Mouse (Mus musculus) lung, embryonic 15.5 days (tissue): ENCODE measurements around the gene Hps5. TPM values are rescaled to one million over a fixed set of nuclear protein-coding genes. Genes with fewer than 3 reads are reported as not detected.
A peak's percentile ranks its signal among the peaks of the same experiment; 100 is the strongest.
"Not testable (repeated sequence)": the region's sequence is repeated elsewhere in the genome, so short reads cannot be mapped to it uniquely, and the experiment has no call there.

Source experiments
- ATAC-seq: fragments of 200-750 bp; cut with Nextera tagmentation; 2 replicates; pipeline ENCODE4 v1.8.0; 2017; ENCODE audit warnings: moderate number of reproducible peaks, borderline replicate concordance; ENCODE audit not compliant: low FRiP score, low TSS enrichment; ENCODE audit errors: extremely low read depth
- H3K27ac ChIP-seq: fragments of 300-500 bp; sonication (generic); 2 replicates; pipeline ENCODE4 v1.5.1; 2015; ENCODE audit warnings: moderate library complexity, mild to moderate bottlenecking, inconsistent platforms
- H3K27me3 ChIP-seq: fragments of 300-500 bp; sonication (generic); 2 replicates; pipeline ENCODE4 v1.6.1; 2015; ENCODE audit warnings: inconsistent platforms
- H3K36me3 ChIP-seq: fragments of 300-500 bp; sonication (generic); 2 replicates; pipeline ENCODE4 v1.6.1; 2015; ENCODE audit warnings: inconsistent platforms
- H3K4me1 ChIP-seq: fragments of 300-500 bp; sonication (generic); 2 replicates; pipeline ENCODE4 v1.6.1; 2015; ENCODE audit warnings: inconsistent platforms
- H3K4me2 ChIP-seq: fragments of 300-500 bp; sonication (generic); 2 replicates; pipeline ENCODE4 v1.6.1; 2015; ENCODE audit warnings: inconsistent platforms, mild to moderate bottlenecking, moderate library complexity
- H3K4me3 ChIP-seq: fragments of 300-500 bp; sonication (generic); 2 replicates; pipeline ENCODE4 v1.5.1; 2015; ENCODE audit warnings: mild to moderate bottlenecking, inconsistent platforms
- H3K9ac ChIP-seq: fragments of 300-500 bp; sonication (generic); 2 replicates; pipeline ENCODE4 v1.6.1; 2015; ENCODE audit warnings: inconsistent platforms
- H3K9me3 ChIP-seq: fragments of 300-500 bp; sonication (generic); 2 replicates; pipeline ENCODE4 v1.6.1; 2016; ENCODE audit warnings: inconsistent platforms
- WGBS: fragments of 180-500 bp; shearing (Covaris S2); methylation state at CpG from one replicate; pipeline ENCODE4 v1.1.7; 2015; 5-methylcytosine and 5-hydroxymethylcytosine counted together
- polyA plus RNA-seq: library from polyadenylated mRNA; unstranded; fragments of >200 nt; fragmentation: Nextera tagmentation; extraction: Ambion mirVana; gene quantifications from 2 replicates; pipeline ENCODE4 v1.2.1, GENCODE M21; 2015

Gene Hps5
- polyA plus RNA-seq, 1 experiment from 2014 or later = 21.3 TPM

GRCm38 (mm10) chr7:46836357-46836756 lies 40.5 kb upstream of the Hps5 start:
- no peak overlapping the region for H3K4me2 ChIP-seq
- no peaks in the 10 kb centered on the region for H3K36me3 ChIP-seq
- H3K4me1 ChIP-seq = peaks cover 64% of the 10 kb centered on the region
- no peak overlapping the region for H3K27ac ChIP-seq
- no peak for ATAC-seq
- no peaks in the 10 kb centered on the region for H3K9me3 ChIP-seq
- H3K9ac ChIP-seq = no peak overlapping the region
- whole genome bisulfite sequencing = 67% methylated on average over 5 of the region's 5 CpGs
- H3K4me3 ChIP-seq = no peak overlapping the region
- H3K27me3 ChIP-seq = no peaks in the 10 kb centered on the region

GRCm38 (mm10) chr7:46834994-46835610 lies 39.2 kb upstream of the Hps5 start:
- Histone ChIP-seq H3K9ac (no peak overlapping the region), H3K4me3 (no peak overlapping the region), H3K27ac (no peak overlapping the region), H3K9me3 (no peaks in the 10 kb centered on the region), H3K27me3 (no peaks in the 10 kb centered on the region), H3K36me3 (no peaks in the 10 kb centered on the region), H3K4me1 (peaks cover 61% of the 10 kb centered on the region), H3K4me2 (no peak overlapping the region)
- 47% methylated on average over 11 of the region's 14 CpGs for WGBS
- no peak for ATAC-seq

- Histone ChIP-seq H3K27me3 (no peaks in the 10 kb centered on the region), H3K27ac (no peak overlapping the region), H3K4me2 (no peak overlapping the region), H3K4me3 (no peak overlapping the region), H3K9ac (no peak overlapping the region), H3K36me3 (no peaks in the 10 kb centered on the region), H3K9me3 (no peaks in the 10 kb centered on the region), H3K4me1 (peaks cover 48% of the 10 kb centered on the region)
- ATAC-seq = no peak
- WGBS = 76% methylated on average over 7 of the region's 7 CpGs
These were observed 37.9 kb upstream of the Hps5 start for GRCm38 (mm10) chr7:46833670-46834255.

DNA sequence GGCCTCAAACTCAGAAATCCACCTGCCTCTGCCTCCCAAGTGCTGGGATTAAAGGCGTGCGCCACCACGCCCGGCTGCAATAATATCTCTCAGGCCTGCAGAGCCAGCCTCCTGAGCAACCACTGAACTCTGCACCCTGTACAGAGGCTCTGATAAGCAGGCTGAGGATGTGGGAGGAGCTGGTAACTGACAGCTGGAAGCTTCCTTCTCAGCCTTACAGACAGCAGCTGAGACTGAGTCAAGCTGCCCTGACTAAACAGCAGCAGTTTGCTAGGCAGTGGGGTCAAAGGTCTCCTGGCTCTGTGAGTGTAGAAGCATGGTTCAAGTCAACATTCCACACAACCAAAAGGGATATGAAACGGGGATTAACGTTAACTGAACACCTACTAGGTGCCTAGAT lies 37.4 kb upstream of the Hps5 start:
- Histone ChIP-seq H3K4me2 (no peak overlapping the region), H3K36me3 (no peaks in the 10 kb centered on the region), H3K27ac (no peak overlapping the region), H3K4me3 (no peak overlapping the region), H3K4me1 (peaks cover 43% of the 10 kb centered on the region), H3K9ac (no peak overlapping the region), H3K9me3 (no peaks in the 10 kb centered on the region), H3K27me3 (no peaks in the 10 kb centered on the region)
- 33% methylated on average over 6 of the region's 6 CpGs for WGBS
- ATAC-seq = peak; percentile 83

- not testable (repeated sequence) for H3K36me3 ChIP-seq, ATAC-seq, H3K27me3 ChIP-seq, H3K4me3 ChIP-seq, H3K4me2 ChIP-seq, H3K9ac ChIP-seq, H3K9me3 ChIP-seq, H3K27ac ChIP-seq
- 89% methylated on average over 11 of the region's 11 CpGs for WGBS
- peaks cover 33% of the 10 kb centered on the region for H3K4me1 ChIP-seq
These were observed 36.4 kb upstream of the Hps5 start for GRCm38 (mm10) chr7:46832112-46832810.

- H3K9ac ChIP-seq = no peak overlapping the region
- H3K36me3 ChIP-seq = no peaks in the 10 kb centered on the region
- H3K4me1 ChIP-seq = peaks cover 33% of the 10 kb centered on the region
- no peaks in the 10 kb centered on the region for H3K9me3 ChIP-seq
- H3K27ac ChIP-seq = peak overlapping the region; percentile 68
- WGBS = 67% methylated on average over 8 of the region's 8 CpGs
- no peak overlapping the region for H3K4me2 ChIP-seq
- ATAC-seq = no peak
- no peaks in the 10 kb centered on the region for H3K27me3 ChIP-seq
- no peak overlapping the region for H3K4me3 ChIP-seq
These were observed 35.8 kb upstream of the Hps5 start for GRCm38 (mm10) chr7:46831693-46832092.

DNA sequence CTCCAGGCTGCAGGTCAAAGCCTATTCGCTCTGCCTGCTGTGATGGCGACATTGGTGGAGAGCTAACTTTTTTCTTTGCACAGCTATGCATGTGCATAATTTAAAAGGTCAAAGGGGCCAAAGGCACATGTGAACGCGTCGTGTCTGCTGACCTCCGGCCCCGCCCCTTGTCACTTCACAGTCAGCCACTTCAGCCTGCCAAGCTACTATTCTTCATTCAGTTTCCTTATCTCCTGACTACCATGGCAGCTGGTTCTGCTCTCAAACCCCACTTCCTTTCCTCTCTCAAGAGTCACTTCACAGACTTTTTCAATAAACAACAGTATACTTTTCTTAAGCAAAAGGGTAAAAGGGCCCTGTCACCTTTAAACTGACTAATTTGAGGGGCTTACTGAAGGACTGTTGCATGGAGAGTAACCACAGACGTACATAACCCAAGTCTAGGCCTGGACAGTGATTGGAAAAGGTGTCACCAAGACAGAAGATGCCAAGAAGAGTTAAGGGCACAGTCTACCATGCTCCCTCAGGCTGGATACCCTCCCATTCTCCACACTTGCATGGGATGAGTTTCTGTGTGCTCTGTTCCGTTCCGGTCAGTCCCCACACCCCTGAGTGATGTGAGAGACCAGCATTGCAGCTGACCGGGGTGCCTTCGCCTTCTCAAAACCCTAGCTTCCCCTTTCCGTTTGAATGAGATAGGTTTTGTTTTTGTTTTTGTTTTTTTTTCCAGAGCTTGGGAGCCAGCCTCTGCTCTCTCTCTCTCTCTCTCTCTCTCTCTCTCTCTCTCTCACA lies 35.1 kb upstream of the Hps5 start:
- peak; percentile 68; the same call in 1 of the 2 replicates for ATAC-seq
- H3K9ac ChIP-seq = no peak overlapping the region
- H3K4me1 ChIP-seq = peaks cover 33% of the 10 kb centered on the region
- H3K27ac ChIP-seq = peak overlapping the region; percentile 68
- no peaks in the 10 kb centered on the region for H3K36me3 ChIP-seq
- no peaks in the 10 kb centered on the region for H3K27me3 ChIP-seq
- no peaks in the 10 kb centered on the region for H3K9me3 ChIP-seq
- H3K4me3 ChIP-seq = no peak overlapping the region
- no peak overlapping the region for H3K4me2 ChIP-seq
- WGBS = 25% methylated on average over 13 of the region's 13 CpGs

- peaks cover 33% of the 10 kb centered on the region for H3K4me1 ChIP-seq
- 85% methylated on average over 12 of the region's 12 CpGs for WGBS
- H3K27ac ChIP-seq = no peak overlapping the region
- H3K4me2 ChIP-seq = no peak overlapping the region
- H3K9me3 ChIP-seq = no peaks in the 10 kb centered on the region
- H3K4me3 ChIP-seq = no peak overlapping the region
- H3K9ac ChIP-seq = no peak overlapping the region
- no peaks in the 10 kb centered on the region for H3K36me3 ChIP-seq
- no peak for ATAC-seq
- no peaks in the 10 kb centered on the region for H3K27me3 ChIP-seq
These were observed 34.0 kb upstream of the Hps5 start for GRCm38 (mm10) chr7:46829911-46830310.

- 80% methylated on average over 2 of the region's 2 CpGs for WGBS
- no peak for ATAC-seq
- H3K9me3 ChIP-seq = no peaks in the 10 kb centered on the region
- no peak overlapping the region for H3K4me2 ChIP-seq
- H3K27me3 ChIP-seq = no peaks in the 10 kb centered on the region
- peaks cover 13% of the 10 kb centered on the region for H3K36me3 ChIP-seq
- H3K9ac ChIP-seq = no peak overlapping the region
- H3K27ac ChIP-seq = 0 out of 2 replicates have a peak overlapping the region, but pooled peaks have one; percentile 7
- H3K4me1 ChIP-seq = peaks cover 22% of the 10 kb centered on the region
- no peak overlapping the region for H3K4me3 ChIP-seq
These were observed 31.9 kb upstream of the Hps5 start for GRCm38 (mm10) chr7:46827803-46828184.

- Histone ChIP-seq H3K4me1 (peaks cover 19% of the 10 kb centered on the region), H3K9me3 (no peaks in the 10 kb centered on the region), H3K9ac (no peak overlapping the region), H3K27ac (0 out of 2 replicates have a peak overlapping the region, but pooled peaks have one; percentile 7), H3K36me3 (peaks cover 18% of the 10 kb centered on the region), H3K4me3 (no peak overlapping the region), H3K4me2 (peak overlapping the region; percentile 4; the same call in 1 of the 2 replicates), H3K27me3 (no peaks in the 10 kb centered on the region)
- ATAC-seq = no peak
- WGBS = 45% methylated on average over 20 of the region's 20 CpGs
These were observed 31.4 kb upstream of the Hps5 start for GRCm38 (mm10) chr7:46827046-46827802.

DNA sequence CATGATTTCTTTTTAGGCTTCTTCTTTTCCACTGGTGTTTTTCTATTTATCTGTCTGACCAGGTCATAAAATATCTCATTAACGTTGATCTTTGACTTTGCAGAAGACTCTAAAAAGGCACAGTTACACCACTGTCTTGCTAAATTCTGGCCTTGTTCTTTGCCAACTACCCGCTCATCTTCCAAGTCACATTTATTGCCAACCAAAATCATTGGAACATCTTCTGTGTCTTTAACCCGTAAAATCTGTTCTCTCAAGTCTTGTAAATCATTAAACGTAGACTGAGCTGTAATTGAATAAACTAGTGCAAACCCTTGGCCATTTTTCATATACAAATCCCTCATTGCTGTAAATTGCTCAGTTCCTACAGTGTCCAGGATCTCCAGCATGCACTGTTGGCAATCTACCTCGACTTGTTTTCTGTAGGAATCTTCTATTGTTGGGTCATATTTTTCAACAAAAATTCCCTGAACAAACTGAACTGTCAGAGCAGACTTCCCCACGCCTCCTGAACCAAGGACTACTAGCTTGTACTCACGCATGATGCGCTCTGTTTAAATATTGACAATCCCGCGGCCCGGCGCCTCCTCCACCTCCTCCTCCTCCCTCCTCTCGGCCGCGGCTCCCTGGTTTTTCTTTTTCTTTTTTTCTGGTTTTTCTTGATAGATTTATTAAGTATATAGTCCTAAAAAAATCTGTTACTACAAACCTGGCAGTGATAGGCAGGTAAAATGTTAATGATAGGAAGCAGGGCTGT lies 25.2 kb upstream of the Hps5 start:
- not testable (repeated sequence) for H3K27ac ChIP-seq

More for the DNA sequence above, 25.2 kb upstream of the Hps5 start:
- not testable (repeated sequence) for H3K4me3 ChIP-seq, H3K27me3 ChIP-seq, H3K9ac ChIP-seq, H3K9me3 ChIP-seq, ATAC-seq, H3K4me2 ChIP-seq, H3K4me1 ChIP-seq
- peaks cover 66% of the 10 kb centered on the region for H3K36me3 ChIP-seq
- WGBS = 78% methylated on average over 15 of the region's 15 CpGs
